Mouse (Mus musculus) monocyte, adult 59 days (primary cell): ENCODE measurements around the gene Mea1. TPM values are rescaled to one million over a fixed set of nuclear protein-coding genes. Genes with fewer than 3 reads are reported as not detected.

Source experiments
- total RNA-seq, 2 experiments: library from RNA; stranded (reverse); gene quantifications; one replicate each; pipeline ENCODE4 v1.2.4; 2023

The Mea1 gene
- 10 to 100 TPM; 51.6 to 52.0 TPM for total RNA-seq

DNA sequence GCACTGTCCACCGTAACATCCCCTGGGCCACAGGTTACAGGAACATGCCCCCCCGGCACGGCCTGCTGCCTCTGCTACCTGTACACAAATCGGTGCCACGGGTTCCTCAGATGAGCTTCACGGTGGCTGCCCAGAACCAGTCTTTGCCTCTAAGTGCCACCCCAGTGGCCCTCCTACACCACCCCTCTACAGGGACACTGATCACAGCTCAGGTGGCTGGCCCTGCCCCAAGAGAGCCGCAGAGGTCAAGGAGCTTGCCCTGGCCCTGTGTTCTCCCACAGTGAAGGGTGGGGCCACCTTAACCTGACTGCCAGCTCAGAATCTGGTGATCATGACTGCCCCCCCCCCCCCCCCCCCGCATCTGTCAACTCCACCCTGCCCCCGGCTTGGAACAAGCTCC, at the start of gene Mea1:
Mea1 (plus strand) TSS at position 378 of the 400 bp plus-strand sequence.

DNA sequence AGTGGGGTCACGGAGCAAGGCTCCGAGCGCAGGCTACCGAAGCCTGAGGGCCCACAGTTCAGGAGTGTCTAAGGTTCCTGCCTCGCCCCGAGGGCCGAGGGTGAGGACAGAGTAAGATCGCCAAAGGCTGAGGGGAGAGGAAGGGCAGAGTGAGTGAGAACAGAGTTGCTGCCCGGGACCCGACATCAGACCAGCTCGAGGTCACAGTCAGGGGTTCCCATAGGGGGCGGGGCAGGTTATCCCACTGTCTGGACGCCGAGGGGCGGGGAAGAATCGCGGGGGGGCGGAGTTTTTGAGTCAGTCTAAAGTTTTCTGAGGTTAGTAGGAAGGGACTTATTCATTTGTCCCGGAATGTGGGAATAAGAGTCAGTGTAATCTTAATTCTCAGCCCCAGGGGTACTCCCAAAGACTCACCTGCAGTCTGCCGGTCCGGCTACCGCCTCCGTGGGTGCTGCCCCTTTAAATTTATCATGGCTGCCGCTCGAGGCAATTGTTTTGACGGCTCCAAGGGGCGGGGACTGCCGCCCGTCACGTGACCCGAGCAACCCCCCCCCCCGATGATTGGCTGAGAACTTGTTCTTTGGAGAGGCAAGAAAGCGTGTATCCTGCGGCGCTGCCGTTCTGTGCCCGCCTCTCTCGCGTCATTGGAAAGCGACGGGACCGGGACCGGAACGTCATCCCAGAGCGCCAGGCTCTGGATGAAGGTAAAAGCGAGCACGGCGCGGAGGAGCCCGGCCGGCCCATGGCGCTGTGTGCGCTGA, 32.9 kb upstream of the Mea1 start, which contains the start of the genes Klc4 and Mrpl2:
Klc4 (minus strand) TSS at position 462 of the 761 bp plus-strand sequence.
Mrpl2 (plus strand) TSS at position 669 of the 761 bp plus-strand sequence.

DNA sequence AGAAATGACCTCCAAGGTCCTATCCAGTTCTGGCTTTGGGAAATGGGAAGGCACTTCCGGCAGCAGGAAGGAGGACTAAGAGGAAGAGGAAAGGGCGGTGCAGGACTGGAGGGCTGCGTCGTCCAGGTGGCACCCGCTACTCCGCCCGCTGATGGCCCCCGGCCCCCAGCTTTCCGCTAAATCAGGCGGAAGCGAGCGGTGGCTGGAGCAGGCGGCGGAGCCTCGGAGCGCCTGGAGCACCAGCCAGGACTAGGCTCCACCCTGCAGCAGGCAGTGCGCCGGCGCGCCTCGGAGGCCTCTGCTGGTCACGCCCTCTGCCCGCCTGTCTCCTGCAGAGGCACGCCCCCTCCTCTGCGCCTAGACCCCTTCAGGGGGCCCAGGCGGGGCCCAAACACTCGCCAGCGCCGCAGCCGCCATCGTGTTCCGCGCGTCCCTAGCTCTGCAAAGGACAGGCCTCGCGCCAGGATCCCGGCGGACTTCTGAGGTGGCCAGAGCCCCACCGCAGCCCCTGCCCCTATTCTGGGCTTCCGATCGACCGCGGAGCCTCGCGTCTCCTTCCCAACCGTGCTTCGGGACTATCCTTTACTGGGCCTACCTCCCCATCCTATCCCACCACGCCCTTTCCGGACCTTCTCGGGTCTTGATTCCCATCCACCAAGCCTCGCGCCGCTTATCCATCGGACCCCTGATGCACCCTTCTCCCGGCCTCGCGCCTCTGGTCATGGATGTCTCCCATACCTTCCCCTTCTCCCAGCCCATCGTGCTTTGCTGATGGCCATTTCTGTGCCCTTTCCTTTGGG, 28.2 kb upstream of the Mea1 start, which contains the start of gene Cul7:
Cul7 (plus strand) TSS at position 106 of the 800 bp plus-strand sequence.

DNA sequence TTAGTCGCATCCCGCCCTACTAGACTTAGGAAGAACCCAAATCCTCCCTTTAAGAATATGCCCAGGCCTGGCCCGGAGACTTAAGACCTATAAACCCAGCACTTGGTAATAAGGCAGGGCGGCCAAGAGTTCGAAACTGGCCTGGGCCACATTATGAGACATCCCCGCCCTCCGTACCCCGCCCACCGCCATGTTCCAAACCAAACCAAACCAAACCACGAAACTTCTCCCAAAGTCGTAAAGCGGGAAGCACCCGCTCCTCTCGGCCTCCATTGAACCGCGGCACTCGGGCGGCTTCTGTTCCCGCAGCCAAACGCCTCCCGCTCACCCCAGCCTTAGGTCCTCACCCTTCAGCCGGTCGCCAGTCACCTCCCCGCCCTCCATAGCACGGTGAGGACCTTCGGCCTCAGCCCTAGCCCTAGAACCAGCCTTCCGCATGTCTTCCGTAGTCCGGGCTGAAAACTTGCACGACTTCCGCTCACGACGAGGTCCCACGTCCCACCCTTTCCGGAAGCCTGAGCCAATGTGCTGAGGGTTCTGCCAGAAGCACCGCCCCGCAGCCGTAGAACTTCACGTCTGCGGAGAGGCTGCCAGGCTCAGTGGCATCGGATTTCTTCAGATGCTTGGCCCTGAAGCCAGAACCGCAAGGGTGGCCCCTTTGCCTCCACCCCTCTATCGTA, 4.6 kb upstream of the Mea1 start, which contains the start of gene Rrp36:
Rrp36 (minus strand) TSS at position 503 of the 680 bp plus-strand sequence.

DNA sequence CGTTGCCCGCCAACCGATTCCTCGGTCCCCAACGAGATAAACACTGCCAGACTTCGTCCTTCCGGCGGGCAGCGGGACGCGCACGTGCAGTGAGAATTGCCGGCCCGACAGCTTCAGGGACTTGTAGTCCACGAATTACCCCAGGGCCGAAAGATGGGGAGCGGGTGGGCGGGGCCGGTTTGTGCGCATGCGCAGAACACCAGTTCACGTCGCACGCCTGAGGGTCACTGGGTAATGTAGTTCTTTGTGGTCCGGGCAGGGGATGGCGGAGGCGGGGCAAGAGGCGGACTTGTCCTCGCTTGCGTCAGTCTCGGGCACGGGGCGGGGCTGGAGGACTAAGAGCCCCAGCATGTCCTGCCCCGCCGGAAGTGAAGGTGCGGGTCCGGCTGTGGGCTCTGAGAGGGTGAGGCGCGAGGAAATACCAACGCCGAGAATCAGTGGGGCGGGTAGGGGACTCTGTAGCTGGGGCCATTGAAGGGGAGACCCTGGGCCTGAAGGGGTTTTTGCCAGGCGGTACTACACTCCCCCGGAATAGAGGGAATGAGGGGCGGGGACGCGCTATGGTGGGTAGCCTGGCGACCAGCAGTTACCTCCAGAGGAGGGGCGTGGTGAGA, 2.3 kb downstream of the Mea1 start, which contains the start of gene Klhdc3:
Klhdc3 (minus strand) TSS at position 155 of the 614 bp plus-strand sequence.

DNA sequence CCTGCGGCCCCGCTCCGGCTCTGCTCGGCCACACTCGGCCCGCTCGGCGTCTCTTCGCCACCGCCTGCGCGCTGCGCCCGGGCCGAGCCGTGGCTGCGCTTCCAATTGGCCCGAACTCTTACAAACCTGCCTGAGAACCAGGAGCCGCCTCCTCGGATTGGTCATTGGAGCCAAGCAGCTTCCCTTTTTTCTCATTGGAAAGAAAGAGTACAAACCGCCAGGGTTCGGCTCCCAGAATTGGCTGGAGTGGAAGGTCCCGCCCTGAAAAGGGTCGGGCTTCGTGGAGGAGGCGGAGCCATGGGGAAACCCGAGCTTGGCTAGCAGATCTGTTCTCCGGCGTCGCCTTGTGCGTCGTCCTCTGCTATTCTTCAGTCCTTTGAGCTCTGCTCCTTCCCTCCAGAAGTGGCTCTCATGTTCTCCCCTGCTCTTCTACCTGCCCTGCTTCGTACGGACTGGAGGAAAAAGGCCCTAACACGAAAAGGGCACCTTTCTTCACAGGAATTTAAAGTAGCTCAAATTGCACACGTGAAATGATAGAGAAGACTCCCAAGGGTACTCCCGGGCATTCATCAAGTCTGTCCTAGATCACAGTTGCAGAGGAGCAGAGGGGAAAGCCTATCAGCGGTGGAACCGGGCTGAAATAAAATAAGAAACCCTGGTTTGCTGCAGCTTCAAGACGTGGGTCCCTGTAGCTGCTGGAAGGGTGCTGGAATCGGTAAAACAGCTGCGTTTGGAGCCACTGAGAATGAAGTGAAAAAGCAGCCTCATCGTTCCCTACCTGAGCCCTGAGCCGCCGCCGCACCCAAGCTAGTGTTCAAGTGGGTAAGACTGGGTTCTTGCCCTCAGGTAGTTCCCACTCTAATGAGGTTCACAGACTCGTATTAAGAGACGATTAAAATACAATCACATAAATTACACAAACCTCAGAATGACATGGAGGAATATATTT, 26.6 kb downstream of the Mea1 start, which contains the start of gene Ppp2r5d:
Ppp2r5d (minus strand) TSS at position 225 of the 949 bp plus-strand sequence.

DNA sequence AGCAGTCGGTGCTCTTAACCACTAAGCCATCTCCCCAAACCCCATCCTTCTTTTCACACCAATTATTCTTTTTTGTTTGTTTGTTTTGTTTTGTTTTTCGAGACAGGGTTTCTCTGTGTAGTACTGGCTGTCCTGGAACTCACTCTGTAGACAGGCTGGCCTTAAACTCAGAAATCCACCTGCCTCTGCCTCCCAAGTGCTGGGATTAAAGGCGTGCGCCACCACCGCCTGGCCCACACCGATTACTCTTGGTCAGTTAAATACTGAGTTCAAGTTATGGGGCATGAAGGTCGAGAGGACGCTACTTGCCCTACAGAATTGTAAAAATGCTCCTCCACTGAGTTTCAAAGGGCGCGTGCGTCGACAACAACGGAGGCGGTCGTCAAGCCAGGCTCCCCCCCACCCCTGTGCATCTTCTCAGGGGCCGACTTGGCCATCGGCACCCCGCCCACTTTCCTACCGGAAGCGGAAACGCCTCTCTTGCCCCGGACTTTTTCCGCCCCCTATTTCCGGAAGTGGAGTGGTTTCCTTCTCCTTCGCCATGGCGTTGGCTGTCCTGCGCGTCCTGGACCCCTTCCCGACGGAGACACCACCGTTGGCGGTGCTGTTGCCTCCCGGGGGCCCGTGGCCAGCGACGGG, 32.5 kb downstream of the Mea1 start, which contains the start of gene Pex6:
Pex6 (plus strand) TSS at position 505 of the 639 bp plus-strand sequence.

DNA sequence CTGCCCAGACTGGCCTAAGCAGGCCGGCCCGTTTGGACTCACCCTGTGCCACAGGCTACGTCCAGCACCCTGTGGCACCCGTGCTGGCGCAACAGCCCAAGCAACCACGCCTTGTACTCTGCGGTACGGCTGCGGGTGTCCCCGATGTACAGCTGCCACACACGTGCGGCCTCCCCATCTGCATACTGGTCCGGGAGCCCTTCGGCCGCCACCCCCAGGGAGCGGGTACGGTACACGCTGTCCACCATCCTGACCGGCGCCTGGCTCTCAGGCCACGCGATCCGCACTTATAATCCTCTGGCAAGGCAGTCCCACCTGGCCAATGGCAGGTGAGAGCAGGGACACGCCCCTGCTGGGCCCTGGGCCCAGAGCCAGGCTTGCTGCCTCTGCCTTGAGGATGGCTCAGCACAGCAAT, 50.3 kb downstream of the Mea1 start, which contains the start of gene Gnmt:
Gnmt (minus strand) TSS at position 265 of the 415 bp plus-strand sequence.

Other genes starting within 250 kb of the Mea1 start
- not detected for gene Crip3, start 249.9 kb upstream of the Mea1 start, total RNA-seq
- gene Slc22a7, start 240.3 kb upstream of the Mea1 start, total RNA-seq: not detected
- under 1 TPM in 1 of 2 experiments, not detected in 1; 0.08 TPM for gene Ttbk1, start 191.1 kb upstream of the Mea1 start, total RNA-seq
- gene Dnph1, start 182.1 kb upstream of the Mea1 start, total RNA-seq: under 1 TPM; 0.55 to 0.91 TPM
- gene Cul9, start 132.4 kb upstream of the Mea1 start, total RNA-seq: 10 to 100 TPM; 15.7 to 17.2 TPM
- gene Srf, start 122.6 kb upstream of the Mea1 start, total RNA-seq: 10 to 100 TPM; 42.4 to 66.7 TPM
- gene Ptk7, start 49.3 kb upstream of the Mea1 start, total RNA-seq: under 1 TPM in 1 of 2 experiments, not detected in 1; 0.13 TPM
- 10 to 100 TPM; 15.4 to 16.5 TPM for gene Klc4, start 32.8 kb upstream of the Mea1 start, total RNA-seq
- gene Mrpl2, start 32.6 kb upstream of the Mea1 start, total RNA-seq: 10 to 100 TPM; 28.2 to 28.9 TPM
- 1 to 10 TPM; 3.3 to 3.9 TPM for gene Cul7, start 28.5 kb upstream of the Mea1 start, total RNA-seq
- 10 to 100 TPM; 26.2 to 34.3 TPM for gene Rrp36, start 4.4 kb upstream of the Mea1 start, total RNA-seq
- 10 to 100 TPM; 63.0 to 63.2 TPM for gene Klhdc3, start 2.1 kb downstream of the Mea1 start, total RNA-seq
- gene Ppp2r5d, start 26.3 kb downstream of the Mea1 start, total RNA-seq: 10 to 100 TPM; 31.6 to 32.7 TPM
- 10 to 100 TPM; 28.4 to 29.5 TPM for gene Pex6, start 32.7 kb downstream of the Mea1 start, total RNA-seq
- gene Gnmt, start 50.4 kb downstream of the Mea1 start, total RNA-seq: 1 to 10 TPM; 4.1 to 4.3 TPM
- gene Cnpy3, start 73.4 kb downstream of the Mea1 start, total RNA-seq: 100 to 1,000 TPM; 164 to 171 TPM
- not detected for gene Ptcra, start 84.9 kb downstream of the Mea1 start, total RNA-seq
- gene 2310039H08Rik, start 93.8 kb downstream of the Mea1 start, total RNA-seq: 10 to 100 TPM; 11.8 to 13.2 TPM
- 10 to 100 TPM; 41.1 to 41.2 TPM for gene Rpl7l1, start 103.9 kb downstream of the Mea1 start, total RNA-seq
- gene Bicral, start 179.7 kb downstream of the Mea1 start, total RNA-seq: 10 to 100 TPM; 41.0 to 44.0 TPM
- 10 to 100 TPM; 14.9 to 15.8 TPM for gene Tbcc, start 211.9 kb downstream of the Mea1 start, total RNA-seq
- not detected for gene Prph2, start 231.7 kb downstream of the Mea1 start, total RNA-seq